In the genomic region with DNA sequence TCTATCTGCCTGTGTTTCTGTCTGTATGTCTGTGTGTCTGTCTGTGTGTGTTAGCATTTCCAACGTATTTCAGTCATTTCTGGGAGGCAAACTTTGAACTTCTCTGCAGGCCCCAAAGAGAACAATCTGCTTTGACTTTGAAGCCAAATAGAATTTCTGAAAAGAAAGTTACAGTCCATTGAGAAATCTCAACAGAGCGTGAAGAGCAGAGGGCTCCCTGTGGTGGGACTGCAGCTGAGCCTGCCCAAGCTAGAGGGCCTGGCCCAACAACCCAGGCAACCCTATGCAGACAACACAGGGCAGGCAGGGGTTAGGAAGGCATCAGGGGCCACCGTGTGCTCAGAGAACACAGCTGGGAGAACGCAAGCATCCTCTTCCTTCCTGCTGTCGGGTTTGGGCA, we compare ENCODE assay signal across 20 mouse cellular contexts.
DNase-seq lines count a peak whose midpoint lies in the region; ATAC-seq lines count a peak whose summit lies in the region.
"Had no signal": no experiment of that assay in that cellular context is flagged by ENCODE, and none has a peak within 500 bp of the region (broad histone marks: within the 10 kb centered on the region; RNA-seq: fewer than 3 reads in every experiment).

No protein-coding gene starts in this region.

- H3K27ac ChIP-seq in neural tube, embryonic 11.5 days (ENCODE audit: low read depth, low read length), result no peak overlapping the region
- no peak overlapping the region for H3K27ac ChIP-seq in neural tube, embryonic 15.5 days (replicated peaks)
- H3K27ac ChIP-seq in kidney, embryonic 15.5 days, result no peak overlapping the region
- H3K27ac ChIP-seq: embryonic facial prominence, embryonic 13.5 days; forebrain, embryonic 13.5 days; limb, embryonic 15.5 days; stomach, postnatal 0 days had no signal

- DNase-seq in cerebellum, adult 9-10 months, result peak; percentile 6
- DNase-seq in cerebellum, adult 11 months, result no peak
- peak; percentile 46 for DNase-seq in neural tube, embryonic 11.5 days (ENCODE audit: low spot score)
- peak; percentile 55 for DNase-seq in retina, postnatal 1 day
- DNase-seq in frontal cortex, postnatal 14 days (ENCODE audit: low spot score in 2 of 2), result no peak
- no peak for DNase-seq in lung, postnatal 25 days (ENCODE audit: low spot score)
- DNase-seq: cerebellum, adult 8-10 months; heart, postnatal 14 days; lung, adult 18-20 months; thymus, postnatal 4 days had no signal

- no peak for ATAC-seq in neural tube, embryonic 11.5 days (ENCODE audit: insufficient read depth, low FRiP score, low TSS enrichment)
- ATAC-seq in neural tube, embryonic 15.5 days (ENCODE audit: low FRiP score), result no peak
- peak; percentile 74 for ATAC-seq in kidney, embryonic 15.5 days (replicated peaks; ENCODE audit: low FRiP score)
- ATAC-seq: forebrain, embryonic 13.5 days; intestine, postnatal 0 days; Patski had no signal

- H3K9ac ChIP-seq in neural tube, embryonic 11.5 days (ENCODE audit: low read length), result no peak overlapping the region
- H3K9ac ChIP-seq in neural tube, embryonic 15.5 days (replicated peaks), result no peak overlapping the region
- H3K9ac ChIP-seq in kidney, embryonic 15.5 days, result no peak overlapping the region
- H3K9ac ChIP-seq: embryonic facial prominence, embryonic 13.5 days; forebrain, embryonic 13.5 days; limb, embryonic 15.5 days had no signal

- H3K9me3 ChIP-seq in neural tube, embryonic 11.5 days (ENCODE audit: control insufficient read depth, low read length), result no peaks in the 10 kb centered on the region
- no peaks in the 10 kb centered on the region for H3K9me3 ChIP-seq in neural tube, embryonic 15.5 days (replicated peaks)
- no peaks in the 10 kb centered on the region for H3K9me3 ChIP-seq in kidney, embryonic 15.5 days (replicated peaks)
- H3K9me3 ChIP-seq: embryonic facial prominence, embryonic 13.5 days; forebrain, embryonic 13.5 days; limb, embryonic 15.5 days had no signal

- H3K36me3 ChIP-seq in neural tube, embryonic 11.5 days (ENCODE audit: control insufficient read depth, insufficient read depth, low read length), result no peaks in the 10 kb centered on the region
- no peaks in the 10 kb centered on the region for H3K36me3 ChIP-seq in neural tube, embryonic 15.5 days
- H3K36me3 ChIP-seq in kidney, embryonic 15.5 days, result no peaks in the 10 kb centered on the region
- H3K36me3 ChIP-seq: embryonic facial prominence, embryonic 13.5 days; limb, embryonic 15.5 days had no signal

- peaks cover 7% of the 10 kb centered on the region; the same call in 1 of the 2 replicates for H3K4me1 ChIP-seq in neural tube, embryonic 11.5 days (ENCODE audit: control insufficient read depth, insufficient read depth, low read length)
- 0 out of 2 replicates have a peak, but pooled peaks cover 3% of the 10 kb centered on the region for H3K4me1 ChIP-seq in neural tube, embryonic 15.5 days
- H3K4me1 ChIP-seq in kidney, embryonic 15.5 days, result peaks cover 11% of the 10 kb centered on the region
- H3K4me1 ChIP-seq: megakaryocyte, embryonic 14.5 days had no signal

- H3K4me2 ChIP-seq in neural tube, embryonic 11.5 days (ENCODE audit: low read depth), result no peak overlapping the region
- no peak overlapping the region for H3K4me2 ChIP-seq in neural tube, embryonic 15.5 days
- no peak overlapping the region for H3K4me2 ChIP-seq in kidney, embryonic 15.5 days
- H3K4me2 ChIP-seq: embryonic facial prominence, embryonic 13.5 days; forebrain, embryonic 13.5 days; limb, embryonic 15.5 days had no signal

- WGBS in neural tube, embryonic 11.5 days, result 29% methylated on average over 5 of the region's 5 CpGs
- 20% methylated on average over 5 of the region's 5 CpGs for WGBS in neural tube, embryonic 15.5 days
- WGBS in kidney, embryonic 15.5 days, result 39% methylated on average over 5 of the region's 5 CpGs

- no peak overlapping the region for H3K4me3 ChIP-seq in neural tube, embryonic 11.5 days (ENCODE audit: low read depth, low read length)
- H3K4me3 ChIP-seq in neural tube, embryonic 15.5 days (replicated peaks), result no peak overlapping the region
- H3K4me3 ChIP-seq in kidney, embryonic 15.5 days (replicated peaks), result no peak overlapping the region
- H3K4me3 ChIP-seq: embryonic facial prominence, embryonic 13.5 days; forebrain, embryonic 13.5 days; limb, embryonic 15.5 days; megakaryocyte, embryonic 14.5 days; myocyte had no signal

- no peaks in the 10 kb centered on the region for H3K27me3 ChIP-seq in neural tube, embryonic 11.5 days (ENCODE audit: control insufficient read depth, insufficient read depth, low read length)
- no peaks in the 10 kb centered on the region for H3K27me3 ChIP-seq in neural tube, embryonic 15.5 days (replicated peaks)
- H3K27me3 ChIP-seq in kidney, embryonic 15.5 days, result no peaks in the 10 kb centered on the region
- H3K27me3 ChIP-seq: forebrain, embryonic 13.5 days; megakaryocyte, embryonic 14.5 days; Patski had no signal

Comparison
In these comparisons a context has a peak if more than half of its experiments do, and no peak if none do; other contexts are left out.
1. DNase-seq: peak in cerebellum, adult 9-10 months (single experiment), neural tube, embryonic 11.5 days (single experiment) and retina, postnatal 1 day (single experiment); none in cerebellum, adult 11 months (single experiment), frontal cortex, postnatal 14 days (0 of 2) and lung, postnatal 25 days (single experiment).